Mouse (Mus musculus): ENCODE measurements around the gene Hmgcl. TPM values are rescaled to one million over a fixed set of nuclear protein-coding genes. Genes with fewer than 3 reads are reported as not detected.
A peak's percentile ranks its signal among the peaks of the same experiment; 100 is the strongest.

The Hmgcl gene
- polyA plus RNA-seq, 1 experiment from 2014 or later: 81.7 TPM

DNA sequence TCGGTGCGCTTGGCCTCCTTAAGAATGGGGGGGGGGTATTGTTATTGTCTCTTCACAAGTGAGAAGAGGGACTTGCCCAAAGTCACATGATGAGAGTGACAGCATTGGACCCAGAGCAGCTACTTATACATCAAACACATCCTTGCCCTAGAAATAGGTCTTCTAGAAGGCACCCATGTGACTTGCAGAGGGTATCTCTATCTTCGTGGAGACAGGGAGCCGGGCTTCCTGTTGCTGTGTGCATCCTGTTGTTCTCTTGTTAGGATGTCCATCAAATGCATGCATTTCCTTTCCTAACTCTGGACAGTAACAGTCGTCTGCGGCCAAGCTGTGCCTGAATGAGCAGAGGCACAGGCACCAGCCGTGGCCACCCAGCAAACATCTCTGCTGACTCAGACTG is 34.7 kb upstream of the Hmgcl start:
- Histone ChIP-seq H3K9me3 (ENCODE audit: control insufficient read depth, low read length) (no peaks in the 10 kb centered on the region), H3K27me3 (replicated peaks; ENCODE audit: control insufficient read depth, insufficient read depth, low read length) (no peaks in the 10 kb centered on the region), H3K4me2 (ENCODE audit: low read depth, low read length) (no peak overlapping the region), H3K9ac (ENCODE audit: low read depth, low read length) (no peak overlapping the region), H3K36me3 (ENCODE audit: control insufficient read depth, insufficient read depth, low read length) (no peaks in the 10 kb centered on the region), H3K4me3 (ENCODE audit: low read depth, low read length) (no peak overlapping the region), H3K27ac (replicated peaks; ENCODE audit: low read depth, low read length) (no peak overlapping the region), H3K4me1 (ENCODE audit: control insufficient read depth, insufficient read depth, low read length) (no peaks in the 10 kb centered on the region)
- DNase-seq (ENCODE audit: low spot score) (no peak), ATAC-seq (ENCODE audit: low read depth) (no peak)
- 62% methylated on average over 7 of the region's 7 CpGs for WGBS

DNA sequence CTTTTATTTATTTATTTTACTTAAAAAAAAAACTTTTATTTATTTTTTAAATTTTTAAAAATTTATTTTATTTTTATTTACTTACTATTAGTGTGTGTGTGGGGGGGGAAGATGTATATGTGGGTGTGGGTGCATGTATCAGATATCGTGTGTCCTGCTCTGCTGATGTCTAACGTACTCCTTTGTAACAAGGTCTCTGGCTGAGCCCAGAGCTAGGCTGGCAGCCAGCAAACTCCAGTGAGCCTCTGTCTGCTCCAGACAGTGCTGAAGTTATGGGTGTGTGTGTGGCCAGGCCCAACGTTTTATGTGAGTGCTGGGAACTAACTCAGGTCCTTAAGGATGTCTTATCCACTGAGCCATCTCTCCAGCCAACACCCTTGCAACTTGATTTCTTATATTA is 34.1 kb upstream of the Hmgcl start:
- H3K9me3 ChIP-seq (ENCODE audit: control insufficient read depth, low read length): no peaks in the 10 kb centered on the region
- 49% methylated on average over 3 of the region's 3 CpGs for WGBS
- no peak overlapping the region for H3K4me2 ChIP-seq (ENCODE audit: low read depth, low read length)
- ATAC-seq (ENCODE audit: low read depth): no peak
- H3K27ac ChIP-seq (replicated peaks; ENCODE audit: low read depth, low read length): no peak overlapping the region
- H3K4me3 ChIP-seq (ENCODE audit: low read depth, low read length): no peak overlapping the region
- H3K9ac ChIP-seq (ENCODE audit: low read depth, low read length): no peak overlapping the region
- no peak for DNase-seq (ENCODE audit: low spot score)
- H3K36me3 ChIP-seq (ENCODE audit: control insufficient read depth, insufficient read depth, low read length): no peaks in the 10 kb centered on the region
- H3K4me1 ChIP-seq (ENCODE audit: control insufficient read depth, insufficient read depth, low read length): no peaks in the 10 kb centered on the region
- no peaks in the 10 kb centered on the region for H3K27me3 ChIP-seq (replicated peaks; ENCODE audit: control insufficient read depth, insufficient read depth, low read length)

DNA sequence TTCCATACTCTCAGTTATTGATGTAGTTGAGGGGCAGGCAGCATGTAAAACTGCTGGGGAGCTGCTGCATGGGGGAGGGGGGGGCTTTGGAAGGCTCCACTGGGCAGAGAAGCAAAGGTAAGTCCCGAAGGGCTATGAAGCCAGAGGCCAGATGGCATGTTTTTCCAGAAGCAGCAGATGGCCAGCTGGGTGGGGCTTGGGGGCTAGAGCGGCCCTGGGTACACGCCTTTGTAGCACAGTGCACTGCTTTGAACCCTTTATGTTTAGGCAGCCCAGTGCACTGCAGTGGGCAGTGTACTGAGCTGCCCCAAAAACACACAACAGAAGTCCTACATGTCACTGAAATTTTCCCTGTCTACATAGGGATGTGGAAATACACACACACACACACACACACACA is 33.4 kb upstream of the Hmgcl start:
- Histone ChIP-seq H3K27me3 (replicated peaks; ENCODE audit: control insufficient read depth, insufficient read depth, low read length) (no peaks in the 10 kb centered on the region), H3K9me3 (ENCODE audit: control insufficient read depth, low read length) (no peaks in the 10 kb centered on the region), H3K36me3 (ENCODE audit: control insufficient read depth, insufficient read depth, low read length) (no peaks in the 10 kb centered on the region), H3K27ac (replicated peaks; ENCODE audit: low read depth, low read length) (no peak overlapping the region), H3K4me1 (ENCODE audit: control insufficient read depth, insufficient read depth, low read length) (no peaks in the 10 kb centered on the region), H3K9ac (ENCODE audit: low read depth, low read length) (no peak overlapping the region), H3K4me2 (ENCODE audit: low read depth, low read length) (no peak overlapping the region), H3K4me3 (ENCODE audit: low read depth, low read length) (no peak overlapping the region)
- peak; percentile 78 for ATAC-seq (ENCODE audit: low read depth)
- peak; percentile 51 for DNase-seq (ENCODE audit: low spot score)
- 34% methylated on average over 3 of the region's 3 CpGs for WGBS

DNA sequence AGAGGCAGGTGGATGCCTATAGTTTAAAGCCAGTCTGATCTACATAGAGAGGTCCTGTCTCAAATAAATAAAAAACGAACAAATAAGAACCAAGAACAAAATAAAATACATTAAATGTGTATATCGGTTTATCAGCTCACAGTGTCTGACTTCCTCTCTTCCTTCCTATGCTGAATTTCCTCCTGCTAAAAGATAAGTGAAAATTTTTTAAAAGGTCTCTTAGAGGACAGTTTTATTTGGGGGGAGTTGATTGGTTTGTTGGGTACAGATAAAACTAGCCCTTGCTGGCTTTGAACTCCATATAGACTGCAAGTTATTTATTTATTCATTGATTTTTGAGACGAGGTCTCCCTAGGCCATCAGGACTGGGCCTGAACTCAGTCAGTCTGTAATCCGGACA is 32.8 kb upstream of the Hmgcl start:
- Histone ChIP-seq H3K9ac (ENCODE audit: low read depth, low read length) (no peak overlapping the region), H3K27me3 (replicated peaks; ENCODE audit: control insufficient read depth, insufficient read depth, low read length) (no peaks in the 10 kb centered on the region), H3K4me1 (ENCODE audit: control insufficient read depth, insufficient read depth, low read length) (no peaks in the 10 kb centered on the region), H3K4me2 (ENCODE audit: low read depth, low read length) (no peak overlapping the region), H3K9me3 (ENCODE audit: control insufficient read depth, low read length) (no peaks in the 10 kb centered on the region), H3K36me3 (ENCODE audit: control insufficient read depth, insufficient read depth, low read length) (no peaks in the 10 kb centered on the region), H3K27ac (replicated peaks; ENCODE audit: low read depth, low read length) (no peak overlapping the region), H3K4me3 (ENCODE audit: low read depth, low read length) (no peak overlapping the region)
- 73% methylated on average over 4 of the region's 4 CpGs for WGBS
- DNase-seq (ENCODE audit: low spot score) (no peak), ATAC-seq (ENCODE audit: low read depth) (no peak)

DNA sequence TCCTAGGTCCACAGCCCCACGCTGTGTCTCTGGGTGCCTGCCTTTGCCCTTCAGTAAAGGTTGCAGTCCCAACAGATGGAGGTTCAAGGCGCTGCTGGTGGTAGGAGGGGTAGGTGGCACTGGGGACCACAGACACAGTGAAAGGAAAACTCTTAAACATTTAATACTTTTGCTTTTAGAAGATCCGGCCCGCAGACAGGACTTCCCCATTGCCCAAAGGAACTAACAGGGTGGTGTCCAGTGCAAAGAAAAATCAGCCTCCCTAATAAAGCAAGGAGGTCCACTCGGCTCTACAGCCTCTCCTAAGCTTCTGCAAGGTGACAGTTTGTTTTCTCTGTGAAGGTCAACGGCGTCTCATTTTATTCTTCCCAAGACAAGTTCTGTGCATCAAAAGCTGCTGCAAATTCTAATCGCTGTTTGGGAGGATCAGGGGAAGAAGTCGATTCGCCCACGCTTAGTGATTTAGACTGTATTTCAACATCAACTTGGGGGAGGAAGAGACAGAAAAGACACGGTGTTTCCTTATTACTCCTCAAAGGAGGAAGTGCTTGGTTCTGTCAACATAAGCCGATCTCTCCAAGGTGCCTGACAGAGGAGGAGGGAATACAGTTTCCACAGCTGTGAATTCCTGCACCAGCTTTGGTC is 27.5 kb upstream of the Hmgcl start:
- Histone ChIP-seq H3K4me1 (ENCODE audit: control insufficient read depth, insufficient read depth, low read length) (peaks cover 5% of the 10 kb centered on the region), H3K4me3 (ENCODE audit: low read depth, low read length) (no peak overlapping the region), H3K9ac (ENCODE audit: low read depth, low read length) (no peak overlapping the region), H3K27ac (replicated peaks; ENCODE audit: low read depth, low read length) (no peak overlapping the region), H3K36me3 (ENCODE audit: control insufficient read depth, insufficient read depth, low read length) (0 out of 2 replicates have a peak, but pooled peaks cover 6% of the 10 kb centered on the region), H3K9me3 (ENCODE audit: control insufficient read depth, low read length) (no peaks in the 10 kb centered on the region), H3K4me2 (ENCODE audit: low read depth, low read length) (no peak overlapping the region), H3K27me3 (replicated peaks; ENCODE audit: control insufficient read depth, insufficient read depth, low read length) (no peaks in the 10 kb centered on the region)
- no peak for ATAC-seq (ENCODE audit: low read depth)
- WGBS: 85% methylated on average over 13 of the region's 13 CpGs
- no peak for DNase-seq (ENCODE audit: low spot score)

DNA sequence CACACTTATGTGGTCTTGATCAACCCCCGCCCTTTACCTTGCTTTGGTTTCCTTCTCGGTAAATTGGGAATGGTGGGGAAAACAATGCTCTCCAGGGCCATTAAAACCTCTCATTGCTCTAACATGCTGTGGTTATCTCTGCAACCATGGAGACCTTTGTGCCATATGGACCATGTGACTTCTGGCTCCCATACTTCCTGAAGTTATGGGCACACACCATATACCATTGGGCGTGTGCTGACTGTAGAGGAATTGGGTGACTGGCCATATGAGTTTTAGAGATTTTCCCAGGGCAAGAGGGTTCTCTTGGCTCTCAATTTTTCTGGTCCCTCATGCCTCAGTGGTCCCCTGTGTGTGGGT is 27.0 kb upstream of the Hmgcl start:
- Histone ChIP-seq H3K27ac (replicated peaks; ENCODE audit: low read depth, low read length) (no peak overlapping the region), H3K9me3 (ENCODE audit: control insufficient read depth, low read length) (no peaks in the 10 kb centered on the region), H3K27me3 (replicated peaks; ENCODE audit: control insufficient read depth, insufficient read depth, low read length) (no peaks in the 10 kb centered on the region), H3K4me2 (ENCODE audit: low read depth, low read length) (no peak overlapping the region), H3K9ac (ENCODE audit: low read depth, low read length) (no peak overlapping the region), H3K4me3 (ENCODE audit: low read depth, low read length) (no peak overlapping the region), H3K4me1 (ENCODE audit: control insufficient read depth, insufficient read depth, low read length) (peaks cover 5% of the 10 kb centered on the region), H3K36me3 (ENCODE audit: control insufficient read depth, insufficient read depth, low read length) (0 out of 2 replicates have a peak, but pooled peaks cover 6% of the 10 kb centered on the region)
- ATAC-seq (ENCODE audit: low read depth) (no peak), DNase-seq (ENCODE audit: low spot score) (no peak)
- WGBS: 94% methylated on average over 3 of the region's 3 CpGs

DNA sequence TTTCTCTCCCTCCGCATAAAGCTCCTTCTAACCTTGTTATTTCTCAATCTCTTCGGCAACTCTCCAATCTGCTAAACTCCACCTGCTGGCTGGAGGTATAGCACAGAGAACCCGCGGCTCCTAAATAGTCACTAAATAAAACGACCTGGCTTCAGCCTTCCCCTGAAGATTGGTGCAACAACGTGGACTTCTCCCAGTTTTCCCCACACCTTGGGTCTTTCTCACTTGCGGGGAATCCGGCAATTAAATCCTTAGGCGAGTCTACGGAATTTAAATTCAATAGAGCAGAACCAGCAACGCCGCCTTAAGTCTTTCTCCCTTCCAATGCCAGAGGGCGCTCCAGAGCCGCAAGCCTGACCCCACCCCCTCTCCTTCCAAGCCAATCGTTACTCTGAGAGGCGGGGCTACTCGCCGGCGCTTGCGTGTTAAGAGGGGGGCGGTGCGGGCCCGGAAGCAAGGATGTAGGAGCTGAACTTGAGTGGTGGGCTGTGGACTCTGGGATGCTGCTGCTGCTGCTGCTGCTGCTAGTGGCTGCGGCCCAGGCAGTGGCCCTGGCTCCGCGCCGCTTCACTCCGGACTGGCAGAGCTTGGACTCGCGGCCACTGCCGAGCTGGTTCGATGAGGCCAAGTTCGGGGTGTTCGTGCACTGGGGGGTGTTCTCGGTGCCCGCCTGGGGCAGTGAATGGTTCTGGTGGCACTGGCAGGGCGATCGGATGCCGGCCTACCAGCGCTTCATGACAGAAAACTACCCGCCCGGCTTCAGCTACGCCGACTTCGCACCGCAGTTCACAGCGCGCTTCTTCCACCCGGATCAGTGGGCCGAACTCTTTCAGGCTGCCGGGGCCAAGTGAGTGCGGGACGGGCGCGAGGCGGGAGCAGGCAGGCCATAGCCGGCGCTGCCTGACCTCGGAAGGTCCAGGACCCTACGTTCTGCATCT is 25.7 kb upstream of the Hmgcl start, which contains the start of gene Fuca1:
Gene Fuca1 (plus strand): TSS at position 432 of the 938 bp plus-strand sequence.
- H3K4me2 ChIP-seq (ENCODE audit: low read depth, low read length): peak within 1 kb of the TSS; percentile 86
- ATAC-seq (ENCODE audit: low read depth) (peak; percentile 97), DNase-seq (ENCODE audit: low spot score) (peak; percentile 98)
- H3K27ac ChIP-seq (replicated peaks; ENCODE audit: low read depth, low read length): peak within 1 kb of the TSS; percentile 74
- 0 out of 2 replicates have a peak, but pooled peaks cover 15% of the 10 kb centered on the region for H3K36me3 ChIP-seq (ENCODE audit: control insufficient read depth, insufficient read depth, low read length)
- peak within 1 kb of the TSS; percentile 76 for H3K9ac ChIP-seq (ENCODE audit: low read depth, low read length)
- H3K27me3 ChIP-seq (replicated peaks; ENCODE audit: control insufficient read depth, insufficient read depth, low read length): no peaks in the 10 kb centered on the region
- 2% methylated on average over 56 of the region's 60 CpGs for WGBS
- H3K9me3 ChIP-seq (ENCODE audit: control insufficient read depth, low read length): no peaks in the 10 kb centered on the region
- peaks cover 5% of the 10 kb centered on the region for H3K4me1 ChIP-seq (ENCODE audit: control insufficient read depth, insufficient read depth, low read length)
- H3K4me3 ChIP-seq (ENCODE audit: low read depth, low read length): peak within 1 kb of the TSS; percentile 58

DNA sequence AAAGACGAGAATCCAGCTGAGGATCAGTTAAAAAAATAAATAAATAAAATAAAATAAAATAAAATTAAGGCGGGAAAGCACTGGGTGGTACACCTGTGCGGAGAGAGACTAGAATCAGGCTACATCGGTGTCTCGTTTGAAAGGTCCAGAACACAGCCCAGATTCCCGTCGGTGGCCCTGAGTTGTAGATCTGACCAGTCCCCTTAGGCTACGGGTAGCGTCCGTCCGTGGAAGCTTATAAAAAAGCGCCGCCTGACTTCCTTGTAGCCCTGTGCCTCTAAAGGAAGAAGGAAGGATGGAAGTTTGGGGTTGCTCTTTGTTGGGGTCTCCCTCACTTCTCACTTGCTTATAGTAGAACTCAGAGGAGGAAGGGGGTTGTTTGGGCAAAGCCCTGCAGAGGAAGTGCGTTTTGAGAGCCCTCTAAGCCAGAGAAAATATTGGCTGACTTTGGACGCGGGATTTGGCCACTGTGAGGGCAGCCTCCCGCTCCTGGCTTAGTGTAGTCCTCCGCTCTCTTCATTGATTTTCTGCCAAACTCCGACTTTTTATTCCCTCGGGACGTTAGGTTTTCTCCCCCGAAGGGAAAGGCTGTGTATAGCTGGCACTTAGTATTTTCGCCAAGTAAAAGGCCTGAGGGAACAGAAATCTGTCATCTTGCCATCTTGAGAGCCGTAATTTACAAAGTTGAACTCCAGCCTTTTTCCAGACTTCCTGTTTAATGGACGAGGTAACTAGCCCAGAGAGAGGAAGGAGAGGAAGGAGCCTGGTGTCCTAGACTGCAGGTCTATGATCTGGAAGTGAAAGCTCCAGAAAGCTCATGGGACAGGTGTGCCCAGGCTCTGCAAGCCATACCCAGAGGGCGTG is 24.8 kb upstream of the Hmgcl start:
- Histone ChIP-seq H3K36me3 (ENCODE audit: control insufficient read depth, insufficient read depth, low read length) (0 out of 2 replicates have a peak, but pooled peaks cover 20% of the 10 kb centered on the region), H3K4me3 (ENCODE audit: low read depth, low read length) (peak overlapping the region; percentile 58), H3K27me3 (replicated peaks; ENCODE audit: control insufficient read depth, insufficient read depth, low read length) (no peaks in the 10 kb centered on the region), H3K9me3 (ENCODE audit: control insufficient read depth, low read length) (no peaks in the 10 kb centered on the region), H3K27ac (replicated peaks; ENCODE audit: low read depth, low read length) (peak overlapping the region; percentile 74), H3K4me1 (ENCODE audit: control insufficient read depth, insufficient read depth, low read length) (peaks cover 5% of the 10 kb centered on the region), H3K4me2 (ENCODE audit: low read depth, low read length) (peak overlapping the region; percentile 86), H3K9ac (ENCODE audit: low read depth, low read length) (peak overlapping the region; percentile 76)
- ATAC-seq (ENCODE audit: low read depth): no peak
- DNase-seq (ENCODE audit: low spot score): peak; percentile 27
- WGBS: 5% methylated on average over 26 of the region's 26 CpGs

Data from embryonic facial prominence, embryonic 14.5 days (tissue).